7 mouse cellular contexts compared by ENCODE assay signal in the genomic region with DNA sequence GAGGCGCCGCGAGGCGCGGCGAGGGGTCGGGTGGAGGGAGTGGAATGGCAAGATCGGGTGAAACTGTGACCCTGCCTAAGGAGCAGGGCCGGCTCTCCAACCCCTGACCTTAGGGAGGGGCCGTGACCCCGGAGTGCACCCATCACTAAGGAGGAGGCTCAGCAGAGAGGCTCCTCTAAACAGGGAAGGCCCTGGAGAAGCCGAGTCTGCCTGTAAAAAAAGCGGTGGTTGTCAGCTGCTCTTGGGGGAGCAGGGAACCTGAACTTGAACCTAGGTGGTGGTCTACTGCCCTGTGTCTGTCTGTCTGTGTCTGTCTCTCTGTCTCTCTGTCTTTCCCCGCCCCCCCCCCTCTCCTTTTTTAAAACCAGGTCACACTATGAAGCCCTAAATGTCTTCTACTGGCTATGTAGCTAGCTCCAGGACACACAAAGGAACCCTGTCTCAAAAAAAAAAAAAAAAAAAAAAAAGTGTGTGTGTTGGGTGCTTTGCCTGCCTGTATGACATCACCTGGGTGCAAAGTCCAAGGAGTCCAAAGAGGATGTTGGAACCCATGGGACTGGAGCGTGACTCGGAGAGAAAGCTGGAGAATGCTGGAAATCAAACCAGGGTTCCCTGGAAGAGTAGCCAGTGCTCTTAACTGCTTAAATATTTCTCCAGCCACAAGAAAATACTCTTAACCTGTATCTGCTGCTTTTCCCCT. TPM values are rescaled to one million over a fixed set of nuclear protein-coding genes. Genes with fewer than 3 reads are reported as not detected.
DNase-seq lines count a peak whose midpoint lies in the region; ATAC-seq and TF ChIP-seq lines count a peak whose summit lies in the region.

No protein-coding gene starts in this region.

- WGBS in forebrain, embryonic 12.5 days, result 13% methylated on average over 16 of the region's 16 CpGs
- 10% methylated on average over 16 of the region's 16 CpGs for WGBS in kidney, embryonic 14.5 days

- ATAC-seq in G1E (ENCODE audit: extremely low read depth, insufficient number of reproducible peaks, low FRiP score, poor library complexity, severe bottlenecking), result no peak; the same call in 1 of the 2 replicates
- no peak; the same call in 1 of the 2 replicates for ATAC-seq in forebrain, embryonic 12.5 days (ENCODE audit: low FRiP score)
- peak; percentile 79 for ATAC-seq in kidney, embryonic 14.5 days (ENCODE audit: low FRiP score, low TSS enrichment)
- peak; percentile 59; the same call in 1 of the 2 replicates for ATAC-seq in megakaryocyte, adult 5-6 weeks (ENCODE audit: poor library complexity, severe bottlenecking)

- peaks cover 26% of the 10 kb centered on the region for H3K36me3 ChIP-seq in G1E (replicated peaks)
- H3K36me3 ChIP-seq in forebrain, embryonic 12.5 days (replicated peaks), result peaks cover 10% of the 10 kb centered on the region
- H3K36me3 ChIP-seq in kidney, embryonic 14.5 days (ENCODE audit: control insufficient read depth, insufficient read depth, low read length), result peaks cover 11% of the 10 kb centered on the region; the same call in 1 of the 2 replicates

- TF ChIP-seq CTCF in G1E (IDR thresholded peaks at IDR 0.05; ENCODE audit: low read depth, low read length), result no peak

- DNase-seq in CD4-positive helper T cell, adult 2 months (ENCODE audit: low read depth, low spot score), result peak; percentile 67
- peak; percentile 15 for DNase-seq in G1E (ENCODE audit: low spot score)
- DNase-seq in gastrocnemius, adult 18-20 months (ENCODE audit: low spot score), result no peak
- no peak for DNase-seq in cerebellum, postnatal 36 days

- H3K4me2 ChIP-seq in forebrain, embryonic 12.5 days, result peak overlapping the region; percentile 81
- H3K4me2 ChIP-seq in kidney, embryonic 14.5 days (replicated peaks; ENCODE audit: low read depth, low read length), result peak overlapping the region; percentile 87

- H3K4me3 ChIP-seq in G1E (ENCODE audit: low read depth, low read length), result peak overlapping the region; percentile 82
- peak overlapping the region; percentile 66 for H3K4me3 ChIP-seq in forebrain, embryonic 12.5 days (replicated peaks)
- peak overlapping the region; percentile 81 for H3K4me3 ChIP-seq in kidney, embryonic 14.5 days (ENCODE audit: low read length)

- no peaks in the 10 kb centered on the region for H3K9me3 ChIP-seq in G1E (replicated peaks)
- H3K9me3 ChIP-seq in forebrain, embryonic 12.5 days, result no peaks in the 10 kb centered on the region
- no peaks in the 10 kb centered on the region for H3K9me3 ChIP-seq in kidney, embryonic 14.5 days (ENCODE audit: control insufficient read depth, low read length)

- peak overlapping the region; percentile 75 for H3K27ac ChIP-seq in forebrain, embryonic 12.5 days
- peak overlapping the region; percentile 98 for H3K27ac ChIP-seq in kidney, embryonic 14.5 days (ENCODE audit: low read depth, low read length)

- peaks cover 9% of the 10 kb centered on the region for H3K27me3 ChIP-seq in G1E (ENCODE audit: insufficient read depth, low read length)
- H3K27me3 ChIP-seq in forebrain, embryonic 12.5 days, result 0 out of 2 replicates have a peak, but pooled peaks cover 2% of the 10 kb centered on the region
- no peaks in the 10 kb centered on the region for H3K27me3 ChIP-seq in kidney, embryonic 14.5 days (ENCODE audit: control insufficient read depth, insufficient read depth, low read length)

- H3K4me1 ChIP-seq in G1E (ENCODE audit: insufficient read depth, low read depth, low read length), result peaks cover 40% of the 10 kb centered on the region
- peaks cover 30% of the 10 kb centered on the region for H3K4me1 ChIP-seq in forebrain, embryonic 12.5 days
- peaks cover 15% of the 10 kb centered on the region for H3K4me1 ChIP-seq in kidney, embryonic 14.5 days (ENCODE audit: control insufficient read depth, insufficient read depth, low read length)

- H3K9ac ChIP-seq in forebrain, embryonic 12.5 days, result peak overlapping the region; percentile 92
- H3K9ac ChIP-seq in kidney, embryonic 14.5 days (ENCODE audit: low read depth, low read length), result peak overlapping the region; percentile 98

RNA-seq across cellular contexts. Expression of a gene that starts 13.5 kb away (rescaled TPM):
- total RNA-seq in G1E (2014; fragmentation: Nextera tagmentation) (106 and 132 TPM in 2 replicates), G1E (2017) (131 and 165 TPM in 2 replicates)
- 86.8 and 94.6 TPM in 2 replicates for polyA plus RNA-seq in G1E (2012)
- polyA plus RNA-seq in forebrain, embryonic 12.5 days (2016; fragmentation: Nextera tagmentation; extraction: Ambion mirVana), result 188 and 192 TPM in 2 replicates
- polyA plus RNA-seq in kidney, embryonic 14.5 days (2014; fragmentation: Nextera tagmentation; extraction: Ambion mirVana), result 233 and 251 TPM in 2 replicates
- 113 and 119 TPM in 2 replicates for total RNA-seq in megakaryocyte, adult 5-6 weeks (2015)
- total RNA-seq in megakaryocyte, adult 5-6 weeks (2017), result 61.6 and 70.9 TPM in 2 replicates
- 100 to 1,000 TPM; 489 to 535 TPM for total RNA-seq in gastrocnemius, adult 18-20 months (2021)

RNA-seq across cellular contexts. Expression of a gene that starts 13.6 kb away (rescaled TPM):
- 18.2 and 21.4 TPM in 2 replicates for total RNA-seq in G1E (2014; fragmentation: Nextera tagmentation)
- 31.8 and 35.5 TPM in 2 replicates for total RNA-seq in G1E (2017)
- polyA plus RNA-seq in G1E (2012), result 4.0 and 6.6 TPM in 2 replicates
- polyA plus RNA-seq in forebrain, embryonic 12.5 days (2016; fragmentation: Nextera tagmentation; extraction: Ambion mirVana), result 59.1 and 61.2 TPM in 2 replicates
- polyA plus RNA-seq in kidney, embryonic 14.5 days (2014; fragmentation: Nextera tagmentation; extraction: Ambion mirVana), result 37.5 and 43.4 TPM in 2 replicates
- 9.1 and 11.3 TPM in 2 replicates for total RNA-seq in megakaryocyte, adult 5-6 weeks (2015)
- total RNA-seq in megakaryocyte, adult 5-6 weeks (2017), result 9.3 and 14.1 TPM in 2 replicates
- 10 to 100 TPM; 17.8 to 19.2 TPM for total RNA-seq in gastrocnemius, adult 18-20 months (2021)

RNA-seq across cellular contexts. Expression of a gene that starts 22.0 kb away (rescaled TPM):
- total RNA-seq in G1E (2014; fragmentation: Nextera tagmentation) (67.0 and 73.9 TPM in 2 replicates), G1E (2017) (59.1 and 66.2 TPM in 2 replicates)
- 93.8 and 97.1 TPM in 2 replicates for polyA plus RNA-seq in G1E (2012)
- 172 and 183 TPM in 2 replicates for polyA plus RNA-seq in forebrain, embryonic 12.5 days (2016; fragmentation: Nextera tagmentation; extraction: Ambion mirVana)
- 50.9 and 77.6 TPM in 2 replicates for polyA plus RNA-seq in kidney, embryonic 14.5 days (2014; fragmentation: Nextera tagmentation; extraction: Ambion mirVana)
- total RNA-seq in megakaryocyte, adult 5-6 weeks (2015), result 33.7 and 34.7 TPM in 2 replicates
- 31.3 and 34.1 TPM in 2 replicates for total RNA-seq in megakaryocyte, adult 5-6 weeks (2017)
- 10 to 100 TPM; 50.3 to 63.6 TPM for total RNA-seq in gastrocnemius, adult 18-20 months (2021)

RNA-seq across cellular contexts. Expression of a gene that starts 32.5 kb away (rescaled TPM):
- total RNA-seq in G1E (2014; fragmentation: Nextera tagmentation) (not detected in 2 replicates), G1E (2017) (0.16 TPM in 1 of 2 replicates, not detected in the other)
- polyA plus RNA-seq in G1E (2012), result not detected in 2 replicates
- 15.9 and 28.0 TPM in 2 replicates for polyA plus RNA-seq in forebrain, embryonic 12.5 days (2016; fragmentation: Nextera tagmentation; extraction: Ambion mirVana)
- polyA plus RNA-seq in kidney, embryonic 14.5 days (2014; fragmentation: Nextera tagmentation; extraction: Ambion mirVana), result 7.7 and 13.2 TPM in 2 replicates
- total RNA-seq in megakaryocyte, adult 5-6 weeks (2015), result not detected in 2 replicates
- not detected in 2 replicates for total RNA-seq in megakaryocyte, adult 5-6 weeks (2017)
- 1 to 10 TPM; 6.5 to 9.7 TPM for total RNA-seq in gastrocnemius, adult 18-20 months (2021)

Comparison
In these comparisons a context has a peak if more than half of its experiments do, and no peak if none do; other contexts are left out.
1. DNase-seq: peak in CD4-positive helper T cell, adult 2 months (single experiment) and G1E (single experiment); none in gastrocnemius, adult 18-20 months (single experiment) and cerebellum, postnatal 36 days (0 of 2).
2. ATAC-seq: peak in kidney, embryonic 14.5 days (single experiment) and megakaryocyte, adult 5-6 weeks (single experiment); none in G1E (single experiment) and forebrain, embryonic 12.5 days (single experiment).
3. Peak in every context shown above with its lines, with median percentiles within 50 percentile points of each other: H3K4me3 ChIP-seq.